Mouse (Mus musculus) E14TG2a.4 (cell line): ENCODE results near the gene Slc3a2.

ENCODE experiments used
- H3K27me3 ChIP-seq: 2 replicates; pipeline ENCODE4 v1.6.1; 2014; ENCODE audit warnings: low read length, control low read depth; ENCODE audit not compliant: insufficient read depth
- H3K36me3 ChIP-seq: 2 replicates; pipeline ENCODE4 v1.6.1; 2014; ENCODE audit warnings: low read length, control low read depth; ENCODE audit not compliant: insufficient read depth
- H3K4me1 ChIP-seq: replicated peaks from 2 replicates; pipeline ENCODE4 v1.6.1; 2014; ENCODE audit warnings: low read depth, low read length, control low read depth
- H3K4me3 ChIP-seq: replicated peaks from 2 replicates; pipeline ENCODE4 v1.5.1; 2014; ENCODE audit warnings: mild to moderate bottlenecking, low read length
- H3K9me3 ChIP-seq: 2 replicates; pipeline ENCODE4 v1.6.1; 2014; ENCODE audit warnings: low read length, control low read depth
- CTCF ChIP-seq: conservative IDR thresholded peaks from 2 replicates; pipeline ENCODE4 v1.5.1; 2014; ENCODE audit warnings: low read length
- NANOG ChIP-seq: IDR thresholded peaks from 2 replicates; pipeline ENCODE4 v1.6.1; 2014; ENCODE audit warnings: borderline replicate concordance, low read length, mixed read lengths
- POU5F1 ChIP-seq: IDR thresholded peaks from 2 replicates; pipeline ENCODE4 v1.6.1; 2014; ENCODE audit warnings: low read length, borderline replicate concordance

The Slc3a2 gene

DNA sequence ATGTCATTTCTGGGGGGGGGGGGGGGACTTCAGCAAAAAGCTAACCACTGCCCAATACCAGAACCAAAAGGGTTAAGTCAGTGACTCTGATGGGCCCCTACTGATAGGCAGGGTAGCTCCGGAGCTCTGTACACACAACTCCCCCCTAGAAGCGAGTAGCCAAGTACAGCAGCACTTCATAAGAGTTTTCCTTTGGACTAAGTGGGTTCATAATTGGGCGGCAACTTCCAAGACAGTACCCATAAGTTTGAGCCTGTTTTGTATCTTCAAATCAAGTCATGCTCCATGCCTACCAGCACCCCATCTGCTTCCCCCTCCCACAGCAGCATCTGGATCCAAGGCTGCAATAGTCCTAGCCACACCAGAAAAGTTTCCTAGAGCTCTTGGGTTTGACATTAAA, 32.5 kb upstream of the Slc3a2 start:
- Histone ChIP-seq H3K9me3 (no peaks in the 10 kb centered on the region), H3K27me3 (no peaks in the 10 kb centered on the region), H3K4me3 (peak overlapping the region; percentile 97), H3K36me3 (peaks cover 53% of the 10 kb centered on the region), H3K4me1 (peaks cover 42% of the 10 kb centered on the region)
- TF ChIP-seq POU5F1, result no peak
- no peak for TF ChIP-seq NANOG
- TF ChIP-seq CTCF, result no peak

DNA sequence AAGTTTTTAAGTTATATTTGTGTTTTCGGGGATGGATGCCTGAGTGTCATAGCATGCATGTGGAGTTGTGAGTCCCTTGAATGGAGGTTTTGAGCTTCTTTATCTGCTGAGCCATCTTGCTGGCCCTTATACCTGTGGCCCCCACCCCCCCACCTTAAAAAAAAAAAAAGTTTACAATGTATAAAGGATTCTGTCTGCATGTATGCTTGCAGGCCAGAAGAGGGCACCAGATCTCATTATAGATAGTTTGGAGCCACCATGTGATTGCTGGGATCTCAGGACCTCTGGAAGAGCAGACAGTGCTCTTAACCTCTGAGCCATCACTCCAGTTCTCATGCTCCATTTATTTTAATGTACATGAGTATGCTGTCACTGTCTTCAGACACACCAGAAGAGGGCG, 24.2 kb upstream of the Slc3a2 start:
- H3K4me1 ChIP-seq, result peaks cover 14% of the 10 kb centered on the region
- no peak overlapping the region for H3K4me3 ChIP-seq
- no peaks in the 10 kb centered on the region for H3K27me3 ChIP-seq
- TF ChIP-seq CTCF, result peak; percentile 33
- no peak for TF ChIP-seq POU5F1
- no peak for TF ChIP-seq NANOG
- no peaks in the 10 kb centered on the region for H3K9me3 ChIP-seq
- H3K36me3 ChIP-seq, result peaks cover 95% of the 10 kb centered on the region

DNA sequence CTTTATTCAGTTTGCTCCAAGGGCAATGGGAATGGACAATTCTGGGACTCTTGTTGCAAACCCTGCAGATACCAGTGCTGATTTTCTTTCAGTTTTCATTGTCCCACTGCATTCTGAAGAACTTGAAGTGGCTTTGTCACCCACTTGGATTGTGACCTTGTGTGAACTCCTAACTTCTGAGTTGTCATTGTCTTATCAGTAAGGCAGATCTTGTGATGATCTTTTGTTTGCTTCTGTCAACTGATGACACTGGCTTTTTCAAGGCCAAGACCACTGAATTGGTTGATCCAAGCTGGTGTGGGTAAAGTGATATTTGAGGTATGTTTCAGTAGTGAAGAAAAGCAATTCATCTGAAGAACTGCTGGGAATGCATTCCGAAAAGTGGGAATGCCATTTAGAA, 22.2 kb upstream of the Slc3a2 start:
- H3K27me3 ChIP-seq, result no peaks in the 10 kb centered on the region
- TF ChIP-seq POU5F1, result no peak
- H3K4me1 ChIP-seq, result peaks cover 23% of the 10 kb centered on the region
- H3K4me3 ChIP-seq, result no peak overlapping the region
- no peaks in the 10 kb centered on the region for H3K9me3 ChIP-seq
- peaks cover 83% of the 10 kb centered on the region for H3K36me3 ChIP-seq

DNA sequence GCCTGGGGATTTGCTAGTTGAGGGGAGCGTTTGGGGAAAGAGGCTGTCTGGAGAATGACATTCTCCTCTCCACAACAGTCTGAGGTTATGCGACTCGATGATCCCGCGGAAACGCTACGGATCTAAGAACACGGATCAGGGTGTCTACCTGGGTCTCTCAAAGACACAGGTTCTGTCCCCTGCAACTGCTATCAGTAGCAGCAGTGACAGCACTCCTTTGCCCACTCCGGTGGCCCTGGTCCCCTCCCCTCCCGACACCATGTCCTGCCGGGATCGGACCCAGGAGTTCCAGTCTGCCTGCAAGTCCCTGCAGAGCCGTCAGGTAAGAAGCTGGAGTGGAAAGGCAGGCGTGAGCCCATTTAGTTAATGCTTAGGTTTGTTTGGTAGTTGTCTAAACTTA, 19.0 kb upstream of the Slc3a2 start:
- no peak for TF ChIP-seq CTCF
- no peak for TF ChIP-seq POU5F1
- TF ChIP-seq NANOG, result no peak
- Histone ChIP-seq H3K36me3 (peaks cover 83% of the 10 kb centered on the region), H3K4me3 (peak overlapping the region; percentile 93), H3K4me1 (peaks cover 53% of the 10 kb centered on the region), H3K27me3 (no peaks in the 10 kb centered on the region), H3K9me3 (no peaks in the 10 kb centered on the region)

DNA sequence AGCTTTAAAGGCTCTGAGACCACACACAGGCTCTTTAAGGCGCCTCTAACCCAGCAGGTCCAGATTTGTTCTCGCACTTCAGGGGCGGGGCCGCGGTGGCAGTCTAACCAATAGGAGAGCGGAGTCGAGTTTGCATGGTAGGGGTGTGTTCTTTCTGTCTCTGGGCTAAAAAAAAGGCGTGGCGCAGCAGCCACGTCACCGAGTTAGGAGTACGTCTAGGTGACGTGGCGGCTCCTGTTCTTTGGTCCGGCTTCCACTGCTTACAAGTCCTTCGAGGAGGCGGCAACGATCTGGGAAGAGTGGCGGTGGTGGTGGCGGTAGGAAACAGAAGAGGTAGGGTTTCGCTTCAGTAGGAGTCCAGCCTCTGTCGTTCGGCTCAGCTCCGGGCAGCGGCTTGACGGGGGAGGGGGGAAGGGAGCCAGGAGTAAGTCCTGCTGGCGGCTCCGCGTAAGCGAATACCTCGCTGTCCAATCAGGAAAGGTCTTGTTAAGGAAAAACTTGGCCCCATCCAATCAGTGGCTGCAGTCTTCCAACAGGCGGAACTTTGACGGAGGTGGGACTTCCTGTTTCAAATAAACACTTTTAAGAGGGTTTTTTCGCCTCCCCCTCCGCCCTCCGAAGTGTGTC, 18.2 kb upstream of the Slc3a2 start, which contains the start of gene Stx5a:
Stx5a (plus strand) TSS at position 171 of the 627 bp plus-strand sequence.
- Histone ChIP-seq H3K4me1 (peaks cover 59% of the 10 kb centered on the region), H3K27me3 (no peaks in the 10 kb centered on the region), H3K9me3 (no peaks in the 10 kb centered on the region), H3K36me3 (peaks cover 80% of the 10 kb centered on the region), H3K4me3 (peak within 1 kb of the TSS; percentile 93)
- TF ChIP-seq CTCF (no peak), POU5F1 (no peak), NANOG (no peak)

DNA sequence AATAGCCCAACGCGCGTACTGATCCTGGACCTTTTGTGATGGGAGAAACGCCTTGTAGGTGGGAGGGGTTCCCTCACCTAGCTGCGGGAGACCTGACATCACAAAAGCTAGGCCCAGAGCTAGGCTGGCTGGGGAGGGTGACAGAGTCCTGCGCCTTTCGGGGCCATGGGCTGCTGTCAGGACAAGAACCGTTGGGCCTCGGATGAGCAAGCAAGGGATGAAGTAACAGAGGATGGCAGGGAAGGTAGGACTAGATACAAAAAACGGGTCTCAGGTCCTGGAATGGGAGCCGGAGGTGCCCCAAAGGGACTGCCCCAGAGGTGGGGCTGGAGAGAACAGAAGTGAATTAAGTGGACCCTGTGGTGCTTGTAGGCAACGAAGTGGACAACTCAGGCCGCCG, 17.4 kb upstream of the Slc3a2 start, which contains the start of gene 1700092M07Rik:
1700092M07Rik (plus strand) TSS at position 116 of the 400 bp plus-strand sequence.
- peaks cover 59% of the 10 kb centered on the region for H3K4me1 ChIP-seq
- peak within 1 kb of the TSS; percentile 93 for H3K4me3 ChIP-seq
- TF ChIP-seq POU5F1 (no peak), CTCF (no peak), NANOG (no peak)

DNA sequence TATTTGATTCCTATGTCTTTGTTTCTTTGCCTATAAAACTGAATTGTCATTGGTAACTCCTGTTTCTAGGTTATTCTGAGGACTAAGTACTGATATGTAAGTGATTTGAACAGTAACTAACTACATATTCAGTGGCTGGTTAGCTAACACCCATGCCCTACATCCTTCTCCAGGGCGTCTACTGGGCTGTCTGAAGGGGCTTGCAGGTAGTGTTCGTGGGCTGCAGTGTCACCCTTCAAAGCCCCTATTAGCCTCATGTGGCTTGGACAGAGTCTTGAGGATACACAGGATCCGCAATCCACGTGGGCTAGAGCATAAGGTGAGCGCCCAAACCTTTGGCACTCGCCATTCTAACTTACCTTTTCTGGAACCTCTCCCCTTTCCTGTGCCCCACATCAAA, 16.5 kb upstream of the Slc3a2 start:
- H3K4me3 ChIP-seq, result peak overlapping the region; percentile 93; the same call in 1 of the 2 replicates
- no peaks in the 10 kb centered on the region for H3K9me3 ChIP-seq
- TF ChIP-seq NANOG (no peak), POU5F1 (no peak), CTCF (no peak)
- peaks cover 67% of the 10 kb centered on the region for H3K4me1 ChIP-seq
- H3K27me3 ChIP-seq, result no peaks in the 10 kb centered on the region
- H3K36me3 ChIP-seq, result peaks cover 63% of the 10 kb centered on the region

More for the DNA sequence above, 17.4 kb upstream of the Slc3a2 start, which contains the start of gene 1700092M07Rik:
- H3K9me3 ChIP-seq, result no peaks in the 10 kb centered on the region
- no peaks in the 10 kb centered on the region for H3K27me3 ChIP-seq
- H3K36me3 ChIP-seq, result peaks cover 72% of the 10 kb centered on the region

DNA sequence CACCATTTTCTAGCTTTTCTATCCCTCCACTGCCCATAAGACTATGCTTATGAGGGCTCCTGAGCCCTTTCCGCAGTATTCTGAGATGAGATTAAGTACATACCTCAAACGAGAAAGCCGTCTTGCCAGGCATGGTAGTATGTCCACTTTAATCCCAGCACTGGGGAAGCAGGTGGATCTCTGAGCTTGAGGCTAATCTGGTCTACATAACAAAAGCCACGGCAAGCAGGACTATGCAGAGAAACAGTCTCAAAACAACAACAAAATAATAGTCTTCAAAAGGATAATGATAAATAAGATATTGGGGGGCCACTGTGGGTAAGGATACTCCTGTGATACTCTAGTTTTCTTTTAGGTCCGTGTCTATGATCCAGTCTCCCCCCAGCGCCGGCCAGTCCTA, 15.7 kb upstream of the Slc3a2 start:
- H3K27me3 ChIP-seq, result no peaks in the 10 kb centered on the region
- TF ChIP-seq POU5F1 (no peak), NANOG (no peak), CTCF (no peak)
- H3K36me3 ChIP-seq, result peaks cover 56% of the 10 kb centered on the region
- no peaks in the 10 kb centered on the region for H3K9me3 ChIP-seq
- H3K4me3 ChIP-seq, result no peak overlapping the region
- H3K4me1 ChIP-seq, result peaks cover 67% of the 10 kb centered on the region

DNA sequence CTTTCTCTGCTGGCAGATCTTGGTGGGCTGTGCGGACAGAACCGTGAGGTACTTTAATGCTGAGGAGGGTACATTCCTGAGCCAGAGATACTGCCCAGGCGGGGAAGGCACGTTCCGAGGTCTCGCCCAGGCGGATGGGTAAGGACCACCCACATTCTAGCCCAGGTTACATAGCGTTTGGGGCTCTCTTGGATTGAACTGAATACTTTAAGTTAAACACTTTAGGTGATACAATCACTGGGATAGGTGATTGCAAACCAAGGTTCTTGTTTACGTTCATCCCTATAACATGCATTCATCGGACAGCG, 12.9 kb upstream of the Slc3a2 start:
- H3K4me1 ChIP-seq, result peaks cover 53% of the 10 kb centered on the region
- no peaks in the 10 kb centered on the region for H3K27me3 ChIP-seq
- H3K36me3 ChIP-seq, result peaks cover 44% of the 10 kb centered on the region
- H3K9me3 ChIP-seq, result peaks cover 9% of the 10 kb centered on the region
- TF ChIP-seq NANOG, result no peak
- no peak for TF ChIP-seq POU5F1
- TF ChIP-seq CTCF, result no peak
- H3K4me3 ChIP-seq, result peak overlapping the region; percentile 100
